Mouse (Mus musculus): ENCODE data around the gene Slc25a47.

DNA sequence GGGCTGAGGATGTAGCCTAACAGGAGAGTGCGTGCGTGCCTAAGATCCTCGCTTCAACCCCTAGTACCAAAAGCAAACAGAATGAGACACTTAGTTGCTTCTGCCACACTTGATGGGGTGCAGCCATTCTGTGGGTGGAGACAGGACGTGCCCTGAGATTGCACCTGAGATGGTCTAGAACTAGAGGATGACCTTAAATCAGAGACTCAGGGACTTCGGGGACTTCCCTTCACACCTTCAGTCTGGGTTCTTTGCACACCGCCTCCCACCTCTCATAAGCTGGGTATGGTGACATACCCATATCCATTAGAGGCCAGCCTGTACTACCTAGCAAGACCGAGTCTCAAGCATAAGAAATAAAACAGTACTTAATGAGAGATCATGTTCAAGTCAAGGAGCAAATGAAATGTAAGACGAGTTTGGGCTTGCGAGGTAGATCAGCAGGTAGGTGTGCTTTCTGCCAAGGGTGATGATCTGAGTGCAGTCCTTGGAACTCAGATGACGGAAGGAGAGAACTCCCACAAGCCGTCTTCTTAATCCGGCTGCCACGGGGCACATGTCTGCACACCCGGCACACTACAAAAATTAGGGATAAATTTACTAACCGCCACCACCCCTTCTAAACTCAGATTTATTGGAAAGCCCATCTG, 11.5 kb upstream of the Slc25a47 start:
- no peak for TF ChIP-seq CTCF (IDR thresholded peaks at IDR 0.05; ENCODE audit: low read depth)
- no peak for TF ChIP-seq EP300 (IDR thresholded peaks at IDR 0.05; ENCODE audit: low read depth)
